Mouse (Mus musculus) retina, postnatal 7 days (tissue): ENCODE results near the gene Naa80.
A peak's percentile ranks its signal among the peaks of the same experiment; 100 is the strongest.

ENCODE experiments used
- DNase-seq: peaks from one replicate; pipeline ENCODE4 v3.0.0-alpha.2; 2012; ENCODE audit warnings: low read depth, low spot score

Naa80 gene

GRCm38 (mm10) chr9:107578587-107578986 lies at the start of gene Naa80:
Gene Naa80, plus strand, starts transcription at chr9:107578887.
- no peak for DNase-seq

- peak; percentile 88 for DNase-seq
These were observed 44.8 kb upstream of the Naa80 start, which contains the start of gene Tmem115 for GRCm38 (mm10) chr9:107533791-107534407. Gene Tmem115, plus strand, starts transcription at chr9:107533945.

- DNase-seq, result no peak
These were observed 44.1 kb upstream of the Naa80 start for GRCm38 (mm10) chr9:107534408-107535202.

GRCm38 (mm10) chr9:107538231-107538630 lies 40.5 kb upstream of the Naa80 start:
- no peak for DNase-seq

DNA sequence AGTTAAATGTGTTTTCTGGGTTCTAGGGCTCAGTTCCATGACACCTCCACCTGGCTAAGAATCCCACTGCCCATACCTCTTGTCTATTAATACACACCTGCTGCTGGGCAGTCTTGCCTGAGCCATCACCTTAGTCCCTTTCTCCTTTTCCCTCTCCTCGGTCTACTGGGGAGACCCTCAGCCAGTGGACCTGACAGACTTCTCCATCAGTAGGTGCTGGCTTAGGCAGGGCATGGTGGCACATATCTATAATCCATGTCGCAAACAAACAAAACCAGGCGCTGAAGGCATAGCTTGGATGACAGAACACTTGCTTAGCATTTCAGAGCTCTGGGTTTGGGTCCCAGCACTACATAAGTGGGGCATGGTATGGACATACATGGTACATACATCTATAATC lies 40.0 kb upstream of the Naa80 start:
- DNase-seq, result no peak

- no peak for DNase-seq
These were observed 38.7 kb upstream of the Naa80 start for GRCm38 (mm10) chr9:107539940-107540339.

GRCm38 (mm10) chr9:107540420-107540819 lies 38.3 kb upstream of the Naa80 start:
- DNase-seq, result no peak

- no peak for DNase-seq
These were observed 37.7 kb upstream of the Naa80 start for GRCm38 (mm10) chr9:107541005-107541404.

GRCm38 (mm10) chr9:107541474-107542351 lies 37.0 kb upstream of the Naa80 start, which contains the start of the genes Cyb561d2 and Nprl2:
Gene Cyb561d2, minus strand, starts transcription at chr9:107542193.
Gene Nprl2, plus strand, starts transcription at chr9:107542226.
- peak; percentile 87 for DNase-seq

DNA sequence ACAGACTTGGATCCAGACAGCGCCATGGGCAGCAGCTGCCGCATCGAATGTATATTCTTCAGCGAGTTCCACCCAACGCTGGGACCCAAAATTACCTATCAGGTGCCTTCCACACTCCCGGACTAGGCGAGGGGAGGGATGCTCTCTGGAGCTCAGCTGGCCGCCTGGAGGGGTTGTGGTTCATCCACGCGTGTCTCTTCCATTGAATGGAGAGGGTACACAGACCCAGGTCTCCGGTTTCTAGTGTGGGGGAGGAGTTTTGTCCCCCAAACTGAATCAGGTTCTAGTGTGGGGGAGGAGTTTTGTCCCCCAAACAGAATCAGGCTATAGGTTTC lies 36.4 kb upstream of the Naa80 start:
- DNase-seq, result no peak

DNA sequence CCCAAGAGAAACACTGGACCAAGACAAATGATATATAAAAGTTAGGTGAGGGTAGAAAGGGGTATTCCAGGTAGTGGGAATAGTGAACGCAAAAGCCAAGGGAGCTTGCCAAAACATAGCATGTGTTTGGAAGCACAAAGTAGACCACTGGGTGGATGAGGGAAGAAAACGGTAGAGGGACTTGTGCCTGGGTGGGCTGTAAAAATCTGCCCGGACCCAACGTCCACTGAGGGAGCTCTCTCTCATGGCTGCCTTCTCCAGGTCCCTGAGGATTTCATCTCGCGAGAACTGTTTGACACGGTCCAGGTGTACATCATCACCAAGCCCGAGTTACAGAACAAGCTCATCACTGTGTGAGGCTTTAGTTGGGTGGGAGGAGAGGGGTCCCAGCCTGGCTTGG lies 36.0 kb upstream of the Naa80 start:
- no peak for DNase-seq

DNA sequence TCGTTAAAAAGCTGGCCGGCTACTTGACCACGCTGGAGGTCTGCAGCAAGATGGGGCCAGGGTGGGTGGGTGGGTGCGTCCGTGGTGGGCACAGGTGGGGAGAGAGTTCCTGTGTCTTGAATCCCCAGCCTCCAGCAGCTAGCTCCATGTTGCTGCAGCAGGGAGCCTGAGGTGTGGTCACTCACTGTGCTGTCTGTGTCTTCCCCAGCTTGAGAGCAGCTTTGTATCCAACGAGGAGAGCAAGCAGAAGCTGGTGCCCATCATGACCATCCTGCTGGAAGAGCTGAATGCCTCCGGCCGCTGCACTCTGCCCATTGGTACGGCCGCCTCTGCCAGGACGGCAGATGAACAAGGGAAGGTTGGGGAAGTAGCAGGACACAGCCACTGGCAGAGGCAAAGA lies 35.4 kb upstream of the Naa80 start:
- DNase-seq, result no peak

DNA sequence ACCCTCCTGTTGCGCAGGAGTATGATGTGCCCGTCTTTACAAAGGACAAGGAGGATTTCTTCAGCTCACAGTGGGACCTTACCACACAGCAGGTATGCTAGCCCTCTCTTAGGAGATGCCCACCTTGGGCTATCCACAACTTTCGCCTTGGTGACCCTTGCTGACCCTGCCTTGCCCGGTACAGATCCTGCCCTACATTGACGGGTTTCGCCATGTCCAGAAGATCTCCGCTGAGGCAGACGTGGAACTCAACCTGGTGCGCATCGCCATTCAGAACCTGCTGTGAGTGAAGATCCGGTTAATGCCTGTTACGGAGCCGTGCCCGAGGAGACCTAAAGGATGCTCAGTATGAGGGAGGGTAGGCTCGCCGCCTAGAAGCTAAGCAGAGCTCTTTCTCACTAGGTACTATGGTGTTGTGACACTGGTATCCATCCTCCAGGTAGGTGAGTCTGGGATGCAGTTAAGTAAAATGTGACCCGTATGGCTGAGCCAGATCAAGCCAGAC lies 34.4 kb upstream of the Naa80 start:
- DNase-seq, result no peak

DNA sequence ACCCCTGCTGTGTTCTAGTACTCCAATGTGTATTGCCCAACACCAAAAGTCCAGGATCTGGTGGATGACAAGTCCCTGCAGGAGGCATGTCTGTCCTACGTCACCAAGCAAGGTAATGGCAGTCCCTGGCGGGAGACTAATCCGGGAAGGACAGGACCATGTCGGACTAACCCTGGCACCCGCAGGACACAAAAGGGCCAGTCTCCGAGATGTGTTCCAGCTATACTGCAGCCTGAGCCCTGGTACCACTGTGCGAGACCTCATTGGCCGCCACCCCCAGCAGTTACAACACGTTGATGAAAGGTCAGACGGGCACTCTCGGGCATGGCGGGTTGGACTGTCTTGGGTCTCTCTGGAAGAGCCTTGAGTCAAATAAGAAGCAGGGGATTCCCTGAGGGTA lies 34.0 kb upstream of the Naa80 start:
- no peak for DNase-seq

- no peak for DNase-seq
These were observed 33.5 kb upstream of the Naa80 start for GRCm38 (mm10) chr9:107545199-107545598.

DNA sequence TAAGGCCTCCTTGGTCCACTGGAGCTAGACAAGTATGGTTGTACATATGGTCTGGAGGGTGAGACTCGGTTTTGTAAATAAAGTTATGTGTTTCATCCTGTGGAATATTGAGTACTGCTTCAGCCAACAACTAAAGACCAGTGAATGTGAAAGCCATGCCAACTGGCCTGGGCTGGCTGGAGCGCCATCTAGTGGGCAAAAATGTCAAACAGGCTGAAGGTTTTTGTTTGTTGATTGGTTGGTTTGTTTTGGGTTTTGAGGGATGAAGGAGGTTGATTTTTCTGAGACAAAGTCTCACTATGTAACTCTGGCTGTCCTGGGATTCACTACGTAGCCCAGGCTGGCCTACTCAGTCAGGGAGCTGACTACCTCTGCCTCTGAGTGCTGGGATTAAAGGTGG lies 33.1 kb upstream of the Naa80 start:
- DNase-seq, result no peak

DNA sequence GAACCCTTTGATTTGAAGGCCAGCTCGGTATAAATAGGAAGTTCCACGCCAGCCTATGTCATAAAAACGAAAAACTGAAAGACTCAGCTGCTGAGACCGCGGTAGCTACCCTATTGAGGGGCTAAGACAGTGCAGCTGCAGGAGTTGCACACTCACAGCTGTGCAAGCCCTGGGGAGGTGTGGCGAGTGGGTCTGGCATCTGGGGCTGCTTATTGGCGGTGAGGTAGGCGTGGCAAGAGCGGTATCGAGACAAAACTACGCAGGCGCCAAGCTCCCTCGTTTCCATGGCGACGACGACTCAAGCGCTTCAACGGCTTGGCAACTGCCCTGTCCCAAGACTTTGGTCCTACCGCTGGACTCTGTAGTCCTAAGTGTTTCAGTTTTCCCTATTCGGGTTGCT lies 31.7 kb upstream of the Naa80 start, which contains the start of gene Zmynd10:
Zmynd10 (plus strand) TSS at position 273 of the 400 bp plus-strand sequence.
- peak; percentile 73 for DNase-seq

DNA sequence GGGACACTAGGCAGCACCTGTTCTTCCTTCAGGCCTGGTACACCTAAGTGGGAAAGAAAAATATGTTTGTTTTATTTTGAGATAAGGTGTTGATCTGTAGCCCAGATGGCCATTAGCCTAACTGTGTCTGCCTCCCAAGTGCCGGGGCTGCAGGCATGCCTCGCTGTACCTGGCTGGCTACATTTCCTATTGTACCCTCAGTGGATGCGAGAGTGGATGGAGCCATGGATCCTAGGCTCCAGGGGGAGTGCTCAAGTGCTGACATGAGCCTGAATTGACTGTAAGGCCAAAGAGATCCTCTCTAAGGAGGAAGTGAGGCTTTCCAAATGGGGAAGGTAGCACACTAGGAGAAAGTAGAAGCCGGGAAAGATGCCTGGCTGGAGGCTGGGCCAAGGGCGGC lies 30.7 kb upstream of the Naa80 start:
- no peak for DNase-seq

DNA sequence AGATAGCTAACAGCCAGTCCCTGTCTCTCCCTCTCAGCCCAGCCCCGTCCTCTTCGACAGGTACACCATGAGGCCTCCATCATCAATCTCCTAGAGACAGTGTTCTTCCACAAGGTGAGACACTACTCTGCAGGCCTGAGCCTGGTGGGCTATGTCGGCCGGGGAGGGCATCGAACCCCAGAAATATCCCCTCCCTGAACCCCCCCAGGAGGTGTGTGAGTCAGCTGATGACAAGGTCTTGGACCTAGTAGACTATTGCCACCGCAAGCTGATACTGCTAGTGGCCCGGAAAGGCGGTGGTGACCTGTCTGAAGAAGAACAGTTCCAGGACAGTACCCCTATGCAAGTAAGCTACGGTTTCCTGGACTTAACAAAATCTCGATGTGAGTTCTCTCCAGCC lies 29.9 kb upstream of the Naa80 start:
- no peak for DNase-seq

DNA sequence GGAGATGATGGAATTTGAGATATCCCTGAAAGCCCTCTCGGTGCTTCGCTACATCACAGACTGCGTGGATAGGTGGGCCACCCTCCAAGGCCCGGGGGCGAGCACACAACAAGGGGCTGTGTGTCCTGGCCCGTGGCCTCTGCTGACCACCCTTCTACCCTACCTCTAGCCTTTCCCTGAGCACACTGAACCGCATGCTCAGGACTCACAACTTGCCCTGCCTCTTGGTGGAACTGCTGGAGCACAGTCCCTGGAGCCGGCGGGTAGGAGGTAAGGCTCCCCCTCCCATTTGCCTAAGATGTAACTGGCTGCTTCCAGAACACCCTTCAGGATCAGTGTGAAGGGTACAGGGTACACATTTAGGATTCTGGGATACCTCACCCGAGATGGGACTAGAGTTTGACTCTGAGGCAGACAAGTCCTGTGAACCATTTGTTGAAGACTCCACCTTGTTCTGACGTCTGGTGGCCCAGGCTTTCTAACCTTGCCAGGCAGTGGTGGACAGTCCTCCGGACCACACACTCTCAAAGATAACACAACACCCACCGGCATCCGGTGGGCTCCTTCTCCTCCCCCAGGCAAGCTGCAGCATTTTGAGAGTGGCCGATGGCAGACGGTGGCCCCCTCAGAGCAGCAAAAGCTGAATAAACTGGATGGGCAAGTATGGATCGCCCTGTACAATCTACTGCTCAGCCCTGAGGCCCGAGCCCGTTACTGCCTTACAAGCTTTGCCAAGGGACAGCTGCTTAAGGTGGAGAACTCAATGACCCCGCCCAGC lies 29.2 kb upstream of the Naa80 start:
- no peak for DNase-seq

GRCm38 (mm10) chr9:107550491-107551116 lies 28.1 kb upstream of the Naa80 start:
- no peak for DNase-seq
